Mouse (Mus musculus) spleen, embryonic (tissue): ENCODE measurements at regions not wholly inside any gene's neighbourhood (a gene's known extent, or its start where the extent isn't known, plus 50 kb on each side); places are given as distances from the start of the nearest gene placed in this dataset.

Experiments used
- CTCF ChIA-PET: fragments of 350-600 bp; sonication (Branson Sonifier 250); formaldehyde crosslinking; loops from one replicate; lab custom pipeline; 2022; lab: Charles Lee

GRCm38 (mm10) chr13:34462808-34463511 is 118.0 kb upstream of the Slc22a23 start:
- CTCF ChIA-PET: no interaction called here

- CTCF ChIA-PET: no interaction called here
These were observed 117.3 kb upstream of the Slc22a23 start for GRCm38 (mm10) chr13:34462206-34462807.

GRCm38 (mm10) chr13:34460969-34461368 is 116.0 kb upstream of the Slc22a23 start:
- CTCF ChIA-PET: no interaction called here

GRCm38 (mm10) chr13:34456051-34456450 is 111.1 kb upstream of the Slc22a23 start:
- CTCF ChIA-PET: no interaction called here

DNA sequence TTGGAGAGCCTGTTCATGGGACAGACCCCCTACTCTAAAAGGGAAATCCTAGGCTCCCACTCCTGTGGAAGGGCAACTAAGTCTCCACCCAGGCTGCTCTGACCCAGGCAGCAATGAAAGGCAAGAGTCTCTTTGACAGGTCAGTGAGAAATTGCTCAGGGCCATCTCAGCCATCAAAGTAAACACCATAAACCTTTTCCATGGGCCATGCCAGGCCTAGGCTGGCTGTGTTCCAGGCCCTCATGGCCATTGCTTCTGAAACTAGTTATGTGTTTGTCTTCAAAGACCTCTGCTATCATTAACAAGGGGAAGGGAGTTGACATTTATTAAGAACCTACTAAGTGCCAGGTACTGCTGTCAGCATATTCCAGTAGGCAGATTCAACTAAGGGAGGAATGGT is 101.8 kb upstream of the Slc22a23 start:
- CTCF ChIA-PET: no interaction called here

DNA sequence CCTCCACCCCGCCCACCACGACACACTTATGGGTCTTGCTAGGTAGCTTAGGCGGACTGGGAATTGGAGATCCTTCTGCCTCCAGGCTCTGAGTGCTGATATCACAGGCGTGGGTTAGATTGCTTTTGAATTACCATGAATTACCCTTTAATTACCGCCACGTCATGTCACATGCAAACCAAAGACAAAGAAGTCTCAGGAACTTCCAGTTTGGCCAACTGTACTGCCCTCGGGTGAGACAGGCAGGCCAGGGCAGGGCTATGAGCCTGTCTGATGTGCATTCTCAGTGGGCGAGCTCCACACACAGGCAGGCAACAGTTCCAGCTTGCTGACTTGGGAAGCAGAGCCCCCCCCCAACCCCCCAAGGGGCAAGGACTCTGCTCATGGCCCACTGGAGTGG is 101.3 kb upstream of the Slc22a23 start:
- CTCF ChIA-PET: no interaction called here

DNA sequence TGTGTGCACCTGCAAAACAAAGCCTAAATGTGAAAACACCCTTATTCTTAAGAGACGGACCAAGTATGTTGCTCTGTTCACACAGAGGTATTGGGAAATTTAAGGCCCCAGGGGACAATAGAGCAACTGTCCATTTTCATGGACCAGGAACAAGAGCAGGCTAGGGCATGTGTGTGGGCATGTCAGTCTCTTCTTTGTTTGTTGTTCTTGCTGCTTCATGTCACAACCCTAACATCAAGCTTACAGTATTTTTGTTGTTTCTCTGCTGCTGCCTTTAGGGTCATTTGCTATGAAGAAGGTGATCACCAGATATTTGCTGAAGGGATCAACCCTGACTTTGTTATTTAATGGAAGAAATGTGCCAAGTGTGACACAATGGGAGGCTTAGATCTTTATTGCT is 96.4 kb upstream of the Slc22a23 start:
- CTCF ChIA-PET: no interaction called here

DNA sequence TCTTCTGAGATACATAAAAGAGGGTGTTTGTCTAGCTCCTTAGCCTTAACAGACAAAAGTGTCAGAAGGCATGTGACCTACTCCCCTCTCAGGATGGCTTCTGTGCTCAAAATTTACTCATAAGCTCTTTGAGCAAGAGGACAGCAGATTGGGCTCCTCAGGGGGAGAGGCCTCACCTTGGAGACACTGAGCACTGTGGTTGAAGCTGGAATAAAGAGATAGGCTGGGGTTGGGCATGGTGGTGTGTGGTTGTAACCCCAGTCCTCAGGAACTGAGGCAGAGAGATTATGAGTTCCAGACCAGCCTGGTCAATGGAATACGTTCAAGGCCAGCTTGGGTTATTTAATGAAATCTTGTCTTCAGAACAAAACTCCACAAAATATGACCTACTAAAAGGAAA is 82.5 kb upstream of the Slc22a23 start:
- CTCF ChIA-PET: no interaction called here

DNA sequence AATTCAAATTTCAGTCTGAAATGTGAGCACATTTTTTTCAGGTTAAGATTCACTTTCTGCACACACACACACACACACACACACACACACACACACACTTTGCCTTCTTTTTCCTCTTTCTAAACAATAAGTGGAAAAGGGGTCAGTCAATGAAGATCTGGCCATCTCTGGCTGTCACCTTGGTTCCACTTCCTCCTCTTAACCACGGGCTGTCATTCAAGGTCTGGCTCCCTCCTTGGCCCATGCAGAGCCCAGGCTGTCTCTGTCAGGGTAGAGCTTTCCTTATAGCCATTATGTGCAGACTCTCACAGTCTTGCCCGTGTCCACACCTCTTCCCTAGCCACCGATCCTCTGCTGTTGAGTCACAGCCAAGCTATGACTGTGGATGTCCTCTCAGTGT is 79.9 kb upstream of the Slc22a23 start:
- CTCF ChIA-PET: no interaction called here

GRCm38 (mm10) chr13:34421644-34422043 is 76.7 kb upstream of the Slc22a23 start:
- CTCF ChIA-PET: no interaction called here

DNA sequence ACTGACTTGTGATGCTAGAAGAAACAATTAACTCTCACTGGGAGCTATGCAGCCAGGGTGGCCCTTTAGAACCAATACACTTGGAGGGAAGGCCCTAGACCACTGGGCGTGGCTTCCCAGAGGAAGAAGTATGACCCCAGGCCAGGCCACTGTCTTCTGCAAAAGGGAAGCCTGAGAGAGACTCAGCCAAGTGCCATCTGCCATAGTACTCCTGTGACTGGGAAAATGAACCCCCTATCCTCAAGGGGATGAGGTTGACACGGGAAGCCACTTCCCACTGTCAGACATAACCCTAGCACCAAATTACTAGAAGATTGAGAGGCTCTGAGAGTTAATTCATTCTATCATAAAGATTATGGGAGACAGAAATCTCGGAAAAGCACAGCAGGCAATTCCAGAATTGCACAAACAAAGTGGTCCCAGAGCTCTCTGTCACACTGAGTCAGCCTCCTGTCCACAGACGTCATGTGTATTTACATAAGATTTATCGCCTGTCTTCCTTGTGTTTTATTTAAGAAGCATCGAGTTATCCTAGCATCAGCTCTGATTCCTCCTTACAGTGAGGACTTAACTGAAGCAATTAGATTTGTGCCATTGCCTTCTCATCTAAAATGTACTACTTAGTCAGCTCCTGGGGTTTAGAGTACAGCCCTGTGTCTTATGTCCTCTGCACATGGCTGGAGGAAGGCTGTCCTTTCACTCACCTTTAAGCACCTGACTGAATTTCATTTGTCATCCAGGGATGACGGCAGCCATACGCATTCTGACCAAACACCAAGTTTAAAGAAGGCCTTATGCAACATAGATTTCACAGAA is 75.6 kb upstream of the Slc22a23 start:
- CTCF ChIA-PET: no interaction called here

GRCm38 (mm10) chr13:34419061-34419460 is 74.1 kb upstream of the Slc22a23 start:
- CTCF ChIA-PET: no interaction called here

GRCm38 (mm10) chr13:34416603-34417002 is 71.6 kb upstream of the Slc22a23 start:
- CTCF ChIA-PET: no interaction called here

GRCm38 (mm10) chr13:34414533-34414932 is 69.6 kb upstream of the Slc22a23 start:
- CTCF ChIA-PET: no interaction called here

DNA sequence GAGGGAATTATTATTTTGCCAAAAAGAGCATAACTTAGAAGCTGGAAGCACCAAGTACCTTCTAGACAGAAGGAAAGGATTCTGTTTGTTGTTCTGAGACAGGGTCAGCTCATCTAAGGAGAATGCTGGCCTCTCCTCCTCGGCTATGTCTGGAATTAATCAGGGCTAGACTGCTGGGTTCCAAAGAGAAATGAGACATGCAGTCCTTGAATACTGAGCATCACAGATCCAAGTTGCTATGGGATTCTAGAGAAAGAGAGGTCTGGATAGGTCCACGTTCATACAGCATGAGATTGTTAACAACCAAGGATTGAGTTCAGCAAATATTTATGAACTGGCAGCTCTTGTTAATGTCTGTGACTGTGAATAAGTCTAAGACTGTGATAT is 63.7 kb upstream of the Slc22a23 start:
- CTCF ChIA-PET: no interaction called here

DNA sequence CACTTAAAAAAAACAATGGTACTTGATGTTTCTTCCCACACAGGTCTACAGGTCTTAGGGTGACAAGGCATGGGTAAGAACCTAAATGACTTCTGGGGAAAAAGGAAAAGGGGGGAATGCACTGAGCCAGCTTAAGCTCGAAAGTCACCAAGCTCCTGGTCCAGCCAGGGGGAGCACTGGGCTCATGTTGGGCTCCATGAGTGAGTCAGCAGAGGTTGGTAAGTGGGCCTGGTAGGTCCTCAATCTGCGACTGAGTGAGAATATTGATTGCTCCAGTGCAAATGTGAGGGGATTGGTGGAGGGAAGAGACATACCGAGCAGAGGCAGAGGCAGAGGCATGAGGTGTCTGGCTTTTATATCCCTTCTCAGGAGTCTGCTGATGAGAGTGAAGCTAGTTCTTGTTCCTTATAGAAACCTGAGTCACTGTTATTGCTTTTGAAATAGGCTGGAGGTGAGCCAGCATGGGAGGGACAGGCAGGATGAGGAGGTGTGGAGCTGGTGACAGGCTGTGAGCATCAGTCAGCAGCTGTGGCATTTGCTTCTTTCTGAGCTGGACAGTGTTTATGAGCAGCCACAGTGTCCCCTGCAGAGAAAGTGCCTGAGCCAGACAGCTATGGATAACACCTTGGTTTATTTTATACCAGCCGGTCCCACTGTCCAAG is 63.2 kb upstream of the Slc22a23 start:
- CTCF ChIA-PET: no interaction called here

DNA sequence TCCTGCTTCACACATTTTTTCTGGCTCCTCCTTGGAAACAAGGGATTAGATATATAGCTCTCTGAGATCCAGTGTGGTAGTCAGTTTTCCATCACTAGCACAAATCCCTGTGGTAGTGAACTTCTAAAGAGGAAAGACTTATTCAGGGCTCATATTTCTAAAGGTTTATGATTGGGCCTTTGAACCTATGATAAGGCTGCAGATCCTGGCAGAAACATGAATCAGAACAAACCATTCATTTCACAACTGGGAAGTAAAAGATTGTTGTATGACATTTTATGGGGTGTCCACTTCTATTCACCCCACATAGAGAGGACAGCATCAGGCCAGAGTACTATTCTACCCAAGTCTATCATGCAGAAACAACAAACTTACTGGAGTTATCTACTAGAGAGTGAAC is 61.3 kb upstream of the Slc22a23 start:
- CTCF ChIA-PET: no interaction called here

GRCm38 (mm10) chr13:34402631-34403030 is 57.6 kb upstream of the Slc22a23 start:
- CTCF ChIA-PET: no interaction called here

- CTCF ChIA-PET: no interaction called here
These were observed 56.0 kb upstream of the Slc22a23 start for GRCm38 (mm10) chr13:34401031-34401430.

GRCm38 (mm10) chr13:34398847-34399246 is 53.9 kb upstream of the Slc22a23 start:
- CTCF ChIA-PET: no interaction called here

GRCm38 (mm10) chr13:34398061-34398787 is 53.2 kb upstream of the Slc22a23 start:
- CTCF ChIA-PET: no interaction called here

DNA sequence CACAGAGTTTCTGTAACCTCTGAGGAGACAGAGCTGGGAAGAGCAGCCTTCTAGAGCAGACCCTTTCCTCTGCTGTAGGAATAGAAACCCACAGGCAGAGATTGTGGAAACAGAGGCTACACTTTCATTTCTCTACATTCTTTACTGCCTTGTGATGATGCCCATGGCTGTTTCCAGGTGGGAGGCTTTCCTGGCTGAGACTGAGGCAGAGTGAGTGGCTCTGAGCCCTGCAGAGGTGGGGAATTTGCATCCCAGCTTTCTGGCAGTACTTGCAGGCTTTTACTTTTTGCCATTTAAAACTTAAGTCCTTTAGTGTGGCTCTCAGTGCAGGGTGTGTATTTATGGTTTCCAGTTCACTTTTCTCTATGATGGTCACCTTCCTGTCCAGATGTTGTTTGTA is 50.5 kb upstream of the Slc22a23 start:
- CTCF ChIA-PET: no interaction called here
